Mouse (Mus musculus) splenic B cell, adult 2 months (primary cell): ENCODE data around the gene Zbtb32.
A peak's percentile ranks its signal among the peaks of the same experiment; 100 is the strongest.

Source experiments
- DNase-seq: peaks from one replicate; pipeline ENCODE4 v3.0.0-alpha.2; 2011; ENCODE audit warnings: low read depth, low spot score
- H3K27me3 ChIP-seq: 2 replicates; pipeline ENCODE4 v1.6.1; 2012; ENCODE audit warnings: mild to moderate bottlenecking, low read length, moderate library complexity, mixed read lengths; ENCODE audit not compliant: control insufficient read depth, poor library complexity, insufficient read depth, severe bottlenecking
- H3K36me3 ChIP-seq: 2 replicates; pipeline ENCODE4 v1.6.1; 2012; ENCODE audit warnings: mild to moderate bottlenecking, low read length, moderate library complexity, mixed read lengths; ENCODE audit not compliant: control insufficient read depth, poor library complexity, insufficient read depth, severe bottlenecking

Zbtb32 gene

GRCm38 (mm10) chr7:30612654-30613402 lies 14.1 kb upstream of the Zbtb32 start, which contains the start of gene Upk1a:
TSS of gene Upk1a (minus strand) at chr7:30612847.
- Histone ChIP-seq H3K36me3 (peaks cover 2% of the 10 kb centered on the region; the same call in 1 of the 2 replicates), H3K27me3 (no peaks in the 10 kb centered on the region)
- DNase-seq: no peak

- H3K27me3 ChIP-seq: no peaks in the 10 kb centered on the region
- no peaks in the 10 kb centered on the region for H3K36me3 ChIP-seq
- DNase-seq: no peak
These were observed 11.3 kb upstream of the Zbtb32 start for GRCm38 (mm10) chr7:30610043-30610442.

GRCm38 (mm10) chr7:30608476-30608875 lies 9.8 kb upstream of the Zbtb32 start:
- DNase-seq: no peak
- no peaks in the 10 kb centered on the region for H3K36me3 ChIP-seq
- H3K27me3 ChIP-seq: no peaks in the 10 kb centered on the region

- DNase-seq: peak; percentile 84
- Histone ChIP-seq H3K36me3 (no peaks in the 10 kb centered on the region), H3K27me3 (no peaks in the 10 kb centered on the region)
These were observed 9.1 kb upstream of the Zbtb32 start for GRCm38 (mm10) chr7:30607706-30608309.

- no peaks in the 10 kb centered on the region for H3K36me3 ChIP-seq
- no peak for DNase-seq
- H3K27me3 ChIP-seq: no peaks in the 10 kb centered on the region
These were observed 6.2 kb upstream of the Zbtb32 start for GRCm38 (mm10) chr7:30604944-30605343.

GRCm38 (mm10) chr7:30604424-30604823 lies 5.7 kb upstream of the Zbtb32 start:
- H3K27me3 ChIP-seq: no peaks in the 10 kb centered on the region
- no peak for DNase-seq

GRCm38 (mm10) chr7:30602583-30602982 lies 3.9 kb upstream of the Zbtb32 start:
- Histone ChIP-seq H3K36me3 (no peaks in the 10 kb centered on the region), H3K27me3 (no peaks in the 10 kb centered on the region)
- no peak for DNase-seq

More at GRCm38 (mm10) chr7:30604424-30604823, 5.7 kb upstream of the Zbtb32 start:
- H3K36me3 ChIP-seq: no peaks in the 10 kb centered on the region

GRCm38 (mm10) chr7:30600651-30601050 lies 1.9 kb upstream of the Zbtb32 start:
- no peak for DNase-seq
- Histone ChIP-seq H3K36me3 (no peaks in the 10 kb centered on the region), H3K27me3 (no peaks in the 10 kb centered on the region)

GRCm38 (mm10) chr7:30599933-30600353 lies 1.2 kb upstream of the Zbtb32 start:
- DNase-seq: peak; percentile 64
- Histone ChIP-seq H3K27me3 (no peaks in the 10 kb centered on the region), H3K36me3 (no peaks in the 10 kb centered on the region)

GRCm38 (mm10) chr7:30596811-30597210 lies 1.9 kb downstream of the Zbtb32 start:
- no peaks in the 10 kb centered on the region for H3K27me3 ChIP-seq
- H3K36me3 ChIP-seq: no peaks in the 10 kb centered on the region
- no peak for DNase-seq

GRCm38 (mm10) chr7:30596093-30596492 lies 2.6 kb downstream of the Zbtb32 start:
- Histone ChIP-seq H3K36me3 (no peaks in the 10 kb centered on the region), H3K27me3 (no peaks in the 10 kb centered on the region)
- DNase-seq: no peak

- peak; percentile 48 for DNase-seq
- Histone ChIP-seq H3K36me3 (no peaks in the 10 kb centered on the region), H3K27me3 (no peaks in the 10 kb centered on the region)
These were observed 4.1 kb downstream of the Zbtb32 start for GRCm38 (mm10) chr7:30594510-30595024.

- no peaks in the 10 kb centered on the region for H3K36me3 ChIP-seq
- H3K27me3 ChIP-seq: no peaks in the 10 kb centered on the region
- peak; percentile 61 for DNase-seq
These were observed 4.9 kb downstream of the Zbtb32 start for GRCm38 (mm10) chr7:30593579-30594509.

GRCm38 (mm10) chr7:30592772-30593423 lies 5.8 kb downstream of the Zbtb32 start:
- no peaks in the 10 kb centered on the region for H3K36me3 ChIP-seq
- no peaks in the 10 kb centered on the region for H3K27me3 ChIP-seq
- peak; percentile 35 for DNase-seq
